9 mouse cellular contexts compared by ENCODE assay signal in the genomic region with DNA sequence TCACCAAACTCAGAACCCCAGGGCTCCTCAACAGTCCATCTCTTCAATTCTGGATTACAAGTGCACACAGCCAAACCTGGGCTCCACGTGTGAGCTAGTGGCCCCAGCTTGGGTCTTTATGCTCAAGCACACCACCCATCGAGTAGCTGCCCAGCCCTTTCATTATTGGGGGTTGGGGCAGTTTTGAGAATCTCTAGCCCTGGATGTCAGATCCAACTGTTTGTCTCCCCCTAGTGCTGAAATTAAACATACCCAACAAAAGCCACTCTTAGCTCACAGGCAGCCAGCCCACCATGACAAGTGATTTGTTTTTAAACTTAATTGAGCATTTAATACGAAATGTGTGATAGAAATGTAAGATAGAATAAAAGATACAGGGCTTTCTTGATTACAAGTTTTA. TPM values are rescaled to one million over a fixed set of nuclear protein-coding genes. Genes with fewer than 3 reads are reported as not detected.
A peak's percentile ranks its signal among the peaks of the same experiment; 100 is the strongest.
DNase-seq lines count a peak whose midpoint lies in the region; TF ChIP-seq lines count a peak whose summit lies in the region.
"Had no signal": no experiment of that assay in that cellular context is flagged by ENCODE, and none has a peak within 500 bp of the region (broad histone marks: within the 10 kb centered on the region; RNA-seq: fewer than 3 reads in every experiment).

No protein-coding gene starts in this region.

- H3K4me3 ChIP-seq in kidney, adult 2 months (ENCODE audit: insufficient read depth, low read depth, low read length), result no peak overlapping the region
- H3K4me3 ChIP-seq in ES-Bruce4 (ENCODE audit: low read depth, low read length), result no peak overlapping the region
- H3K4me3 ChIP-seq: embryonic facial prominence, embryonic 13.5 days; midbrain, embryonic 10.5 days had no signal

- peaks cover 16% of the 10 kb centered on the region; the same call in 1 of the 2 replicates for H3K4me1 ChIP-seq in kidney, adult 2 months (ENCODE audit: control insufficient read depth, insufficient read depth, low read length)
- H3K4me1 ChIP-seq in ES-Bruce4 (ENCODE audit: control insufficient read depth, insufficient read depth, low read length), result peaks cover 2% of the 10 kb centered on the region

- no peaks in the 10 kb centered on the region for H3K27me3 ChIP-seq in kidney, adult 2 months (replicated peaks; ENCODE audit: control insufficient read depth, insufficient read depth, low read length)
- no peaks in the 10 kb centered on the region for H3K27me3 ChIP-seq in ES-Bruce4 (ENCODE audit: control insufficient read depth, insufficient read depth, low read length, poor library complexity, severe bottlenecking)
- H3K27me3 ChIP-seq: embryonic facial prominence, embryonic 13.5 days had no signal

- 24% methylated on average over 3 of the region's 3 CpGs for WGBS in kidney, adult 2 months

- DNase-seq in kidney, adult 2 months, result peak; percentile 45
- DNase-seq in kidney, adult 8-10 months, result no peak
- DNase-seq in T-cell, adult 2 months (ENCODE audit: low spot score), result peak; percentile 21
- DNase-seq in lung, postnatal 10 days, result peak; percentile 64
- DNase-seq in neural tube, embryonic 10.5 days (ENCODE audit: extremely low spot score, low spot score), result no peak
- DNase-seq in right cerebral cortex, postnatal 10 days (ENCODE audit: low spot score in 2 of 2), result no peak

- TF ChIP-seq CTCF in kidney, adult 2 months (conservative IDR thresholded peaks at IDR 0.05; ENCODE audit: insufficient read depth, insufficient read length, low read depth, low read length), result peak; percentile 30
- TF ChIP-seq CTCF in ES-Bruce4 (IDR thresholded peaks at IDR 0.05; ENCODE audit: low read depth, low read length), result peak; percentile 3

- TF ChIP-seq POLR2A in kidney, adult 2 months (IDR thresholded peaks at IDR 0.05; ENCODE audit: low read depth, low read length), result no peak
- no peak for TF ChIP-seq POLR2A in ES-Bruce4 (IDR thresholded peaks at IDR 0.05; ENCODE audit: insufficient read depth, low read length)

- no peaks in the 10 kb centered on the region for H3K9me3 ChIP-seq in ES-Bruce4 (replicated peaks; ENCODE audit: control insufficient read depth, insufficient read depth, low read length, poor library complexity, severe bottlenecking)
- H3K9me3 ChIP-seq: embryonic facial prominence, embryonic 13.5 days; midbrain, embryonic 10.5 days had no signal

- no peak overlapping the region for H3K27ac ChIP-seq in kidney, adult 2 months (ENCODE audit: insufficient read depth, low read depth, low read length)
- 0 out of 2 replicates have a peak overlapping the region, but pooled peaks have one; percentile 23 for H3K27ac ChIP-seq in ES-Bruce4 (ENCODE audit: insufficient read depth, low read length)
- H3K27ac ChIP-seq: embryonic facial prominence, embryonic 13.5 days; midbrain, embryonic 10.5 days had no signal

- H3K36me3 ChIP-seq in kidney, adult 2 months (ENCODE audit: control insufficient read depth, insufficient read depth, low read length), result peaks cover 4% of the 10 kb centered on the region; the same call in 1 of the 2 replicates
- peaks cover 43% of the 10 kb centered on the region for H3K36me3 ChIP-seq in ES-Bruce4 (ENCODE audit: control insufficient read depth, insufficient read depth, low read length, poor library complexity, severe bottlenecking)

- TF ChIP-seq EP300 in ES-Bruce4 (IDR thresholded peaks at IDR 0.05; ENCODE audit: insufficient read depth, low read depth, low read length), result no peak

- H3K9ac ChIP-seq in ES-Bruce4 (ENCODE audit: low read depth, poor library complexity, severe bottlenecking), result no peak overlapping the region
- H3K9ac ChIP-seq: embryonic facial prominence, embryonic 13.5 days had no signal

RNA-seq across cellular contexts. Expression of a gene that starts 3.5 kb away (rescaled TPM):
- polyA plus RNA-seq in kidney, adult 2 months (2012; rRNA removed), result 1,243 and 1,376 TPM in 2 replicates
- polyA plus RNA-seq in ES-Bruce4 (2011; ENCODE audit: insufficient read depth, insufficient read length, low read depth, missing spikeins), result 2,551 and 2,648 TPM in 2 replicates

Comparison
In these comparisons a context has a peak if more than half of its experiments do, and no peak if none do; other contexts are left out.
1. DNase-seq: peak in kidney, adult 2 months (single experiment), T-cell, adult 2 months (single experiment) and lung, postnatal 10 days (single experiment); none in kidney, adult 8-10 months (0 of 2), neural tube, embryonic 10.5 days (single experiment) and right cerebral cortex, postnatal 10 days (0 of 2).